In genomic region chr12:17725592-17725991, GRCm38 (mm10) we compare ENCODE assay signal across 15 mouse cellular contexts. TPM values are rescaled to one million over a fixed set of nuclear protein-coding genes. Genes with fewer than 3 reads are reported as not detected.
DNase-seq lines count a peak whose midpoint lies in the region; ATAC-seq lines count a peak whose summit lies in the region.
"Had no signal": no experiment of that assay in that cellular context is flagged by ENCODE, and none has a peak within 500 bp of the region (broad histone marks: within the 10 kb centered on the region; RNA-seq: fewer than 3 reads in every experiment).

No protein-coding gene starts in this region.

- H3K27ac ChIP-seq in lung, embryonic 15.5 days: peak overlapping the region; percentile 78; the same call in 1 of the 2 replicates
- peak overlapping the region; percentile 30; the same call in 1 of the 2 replicates for H3K27ac ChIP-seq in intestine, embryonic 14.5 days (ENCODE audit: low read depth)
- peak overlapping the region; percentile 72; the same call in 1 of the 2 replicates for H3K27ac ChIP-seq in limb, embryonic 10.5 days
- H3K27ac ChIP-seq in stomach, embryonic 14.5 days (ENCODE audit: low read length): peak overlapping the region; percentile 16; the same call in 1 of the 2 replicates
- H3K27ac ChIP-seq: hindbrain, embryonic 15.5 days had no signal

- DNase-seq in lung, postnatal 36 days: no peak
- no peak for DNase-seq in intestine, embryonic 14.5 days (ENCODE audit: low spot score)
- DNase-seq in limb, embryonic 10.5 days (ENCODE audit: low spot score): no peak
- no peak for DNase-seq in spleen, postnatal 14 days (ENCODE audit: low spot score in 2 of 2)
- DNase-seq in urinary bladder, postnatal 25 days (ENCODE audit: low spot score): no peak
- DNase-seq: cerebellum, adult 2 months; kidney, adult 9 months; layer of hippocampus, adult 9-11 months; right cerebral cortex, postnatal 25 days had no signal

- no peak for ATAC-seq in lung, embryonic 15.5 days (ENCODE audit: borderline replicate concordance, extremely low read depth, low FRiP score, low TSS enrichment)
- no peak for ATAC-seq in intestine, embryonic 14.5 days (replicated peaks; ENCODE audit: low FRiP score, low TSS enrichment, low read depth)
- ATAC-seq in stomach, embryonic 14.5 days (ENCODE audit: insufficient number of reproducible peaks, insufficient read depth, low FRiP score, low read depth): no peak
- ATAC-seq: Patski had no signal

- H3K9ac ChIP-seq in lung, embryonic 15.5 days: no peak overlapping the region
- no peak overlapping the region for H3K9ac ChIP-seq in intestine, embryonic 14.5 days (ENCODE audit: low read length)
- H3K9ac ChIP-seq in stomach, embryonic 14.5 days (replicated peaks; ENCODE audit: low read depth, low read length): no peak overlapping the region
- H3K9ac ChIP-seq: forebrain, embryonic 15.5 days; hindbrain, embryonic 15.5 days; midbrain, embryonic 15.5 days had no signal

- H3K27me3 ChIP-seq in lung, embryonic 15.5 days: no peaks in the 10 kb centered on the region
- H3K27me3 ChIP-seq in intestine, embryonic 14.5 days (replicated peaks; ENCODE audit: control insufficient read depth, insufficient read depth, low read length): no peaks in the 10 kb centered on the region
- H3K27me3 ChIP-seq in limb, embryonic 10.5 days (ENCODE audit: low read depth, poor library complexity, severe bottlenecking): no peaks in the 10 kb centered on the region
- H3K27me3 ChIP-seq in stomach, embryonic 14.5 days (ENCODE audit: control insufficient read depth, insufficient read depth, low read length): no peaks in the 10 kb centered on the region
- H3K27me3 ChIP-seq: forebrain, embryonic 15.5 days; hindbrain, embryonic 15.5 days; midbrain, embryonic 15.5 days; Patski had no signal

- H3K4me2 ChIP-seq in lung, embryonic 15.5 days: no peak overlapping the region
- no peak overlapping the region for H3K4me2 ChIP-seq in intestine, embryonic 14.5 days (ENCODE audit: low read length)
- no peak overlapping the region for H3K4me2 ChIP-seq in stomach, embryonic 14.5 days (replicated peaks; ENCODE audit: low read depth, low read length)
- H3K4me2 ChIP-seq: forebrain, embryonic 15.5 days; hindbrain, embryonic 15.5 days; midbrain, embryonic 15.5 days had no signal

- no peaks in the 10 kb centered on the region for H3K9me3 ChIP-seq in lung, embryonic 15.5 days
- H3K9me3 ChIP-seq in intestine, embryonic 14.5 days (ENCODE audit: control insufficient read depth, low read length): no peaks in the 10 kb centered on the region
- H3K9me3 ChIP-seq in limb, embryonic 10.5 days (replicated peaks): no peaks in the 10 kb centered on the region
- H3K9me3 ChIP-seq in stomach, embryonic 14.5 days (ENCODE audit: control insufficient read depth, low read depth, low read length): no peaks in the 10 kb centered on the region
- H3K9me3 ChIP-seq: forebrain, embryonic 15.5 days; hindbrain, embryonic 15.5 days; midbrain, embryonic 15.5 days had no signal

- H3K4me3 ChIP-seq in lung, embryonic 15.5 days: no peak overlapping the region
- H3K4me3 ChIP-seq in intestine, embryonic 14.5 days (ENCODE audit: low read depth, low read length): no peak overlapping the region
- H3K4me3 ChIP-seq in limb, embryonic 10.5 days: no peak overlapping the region
- H3K4me3 ChIP-seq in stomach, embryonic 14.5 days (ENCODE audit: low read depth, low read length): no peak overlapping the region
- H3K4me3 ChIP-seq: forebrain, embryonic 15.5 days; hindbrain, embryonic 15.5 days; midbrain, embryonic 15.5 days had no signal

- WGBS in lung, embryonic 15.5 days: 45% methylated on average over 6 of the region's 6 CpGs
- 54% methylated on average over 6 of the region's 6 CpGs for WGBS in intestine, embryonic 14.5 days
- 69% methylated on average over 6 of the region's 6 CpGs for WGBS in limb, embryonic 10.5 days
- WGBS in stomach, embryonic 14.5 days: 58% methylated on average over 6 of the region's 6 CpGs

- no peaks in the 10 kb centered on the region for H3K36me3 ChIP-seq in lung, embryonic 15.5 days
- no peaks in the 10 kb centered on the region for H3K36me3 ChIP-seq in intestine, embryonic 14.5 days (ENCODE audit: control insufficient read depth, insufficient read depth, low read length)
- no peaks in the 10 kb centered on the region for H3K36me3 ChIP-seq in limb, embryonic 10.5 days
- no peaks in the 10 kb centered on the region for H3K36me3 ChIP-seq in stomach, embryonic 14.5 days (ENCODE audit: control insufficient read depth, insufficient read depth, low read length)
- H3K36me3 ChIP-seq: forebrain, embryonic 15.5 days; hindbrain, embryonic 15.5 days; midbrain, embryonic 15.5 days had no signal

- peaks cover 62% of the 10 kb centered on the region for H3K4me1 ChIP-seq in lung, embryonic 15.5 days
- H3K4me1 ChIP-seq in intestine, embryonic 14.5 days (replicated peaks; ENCODE audit: control insufficient read depth, insufficient read depth, low read length): peaks cover 13% of the 10 kb centered on the region
- peaks cover 55% of the 10 kb centered on the region for H3K4me1 ChIP-seq in limb, embryonic 10.5 days
- peaks cover 25% of the 10 kb centered on the region for H3K4me1 ChIP-seq in stomach, embryonic 14.5 days (ENCODE audit: control insufficient read depth, insufficient read depth, low read length)

RNA-seq across cellular contexts. Expression of gene Hpcal1, which starts 34.9 kb away (rescaled TPM):
- 62.0 and 72.2 TPM in 2 replicates for polyA plus RNA-seq in lung, embryonic 15.5 days (2015; fragmentation: Nextera tagmentation; extraction: Ambion mirVana)
- polyA plus RNA-seq in intestine, embryonic 14.5 days (2014; fragmentation: Nextera tagmentation; extraction: Ambion mirVana): 42.9 and 48.6 TPM in 2 replicates
- 34.2 and 35.3 TPM in 2 replicates for polyA plus RNA-seq in limb, embryonic 10.5 days (2016; fragmentation: Nextera tagmentation; extraction: Ambion mirVana)
- polyA plus RNA-seq in stomach, embryonic 14.5 days (2014; fragmentation: Nextera tagmentation; extraction: Ambion mirVana): 55.3 and 57.5 TPM in 2 replicates

Comparison
In these comparisons a context has a peak if more than half of its experiments do, and no peak if none do; other contexts are left out.
1. H3K27ac ChIP-seq: peak in every context shown above with its lines; median percentile 78 in lung, embryonic 15.5 days; 72 in limb, embryonic 10.5 days; 30 in intestine, embryonic 14.5 days; 16 in stomach, embryonic 14.5 days.